Mouse (Mus musculus): ENCODE measurements around the gene Pcbp4. TPM values are rescaled to one million over a fixed set of nuclear protein-coding genes. Genes with fewer than 3 reads are reported as not detected.

Pcbp4 gene
- polyA plus RNA-seq, 1 experiment from 2014 or later = 309 TPM

DNA sequence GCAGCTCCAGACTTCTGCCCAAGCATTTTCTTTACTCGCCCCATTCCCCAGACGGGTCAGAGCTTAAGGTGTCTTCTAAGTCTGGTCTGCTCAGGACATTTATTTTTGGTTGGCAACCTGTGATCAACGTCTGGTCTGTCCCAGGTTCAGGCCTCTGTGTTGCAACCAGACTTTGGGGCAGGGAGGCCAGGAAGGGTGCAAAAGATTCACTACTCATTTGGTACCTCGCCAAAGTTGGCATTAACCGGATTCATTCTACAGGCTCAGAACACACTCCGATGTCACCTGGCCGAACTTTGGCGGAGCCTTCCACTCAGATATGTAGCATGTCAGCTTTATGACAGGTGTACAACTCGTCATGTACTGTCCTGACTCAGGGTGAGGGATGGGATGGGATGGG, 5.1 kb upstream of the Pcbp4 start:
- Histone ChIP-seq H3K36me3 (no peaks in the 10 kb centered on the region), H3K4me1 (replicated peaks) (peaks cover 57% of the 10 kb centered on the region), H3K4me3 (replicated peaks) (peak overlapping the region; percentile 54), H3K4me2 (replicated peaks) (peak overlapping the region; percentile 68), H3K9me3 (no peaks in the 10 kb centered on the region), H3K27ac (peak overlapping the region; percentile 57), H3K9ac (replicated peaks) (0 out of 2 replicates have a peak overlapping the region, but pooled peaks have one; percentile 70), H3K27me3 (peaks cover 4% of the 10 kb centered on the region; the same call in 1 of the 2 replicates)
- WGBS = 36% methylated on average over 9 of the region's 9 CpGs
- ATAC-seq = peak; percentile 43

GRCm38 (mm10) chr9:106448498-106449031, 4.5 kb upstream of the Pcbp4 start:
- WGBS = under 1% methylated on average over 23 of the region's 23 CpGs
- ATAC-seq = peak; percentile 44
- H3K9ac ChIP-seq (replicated peaks) = peak overlapping the region; percentile 69
- peak overlapping the region; percentile 53; the same call in 1 of the 2 replicates for H3K27ac ChIP-seq
- H3K9me3 ChIP-seq = no peaks in the 10 kb centered on the region
- peaks cover 60% of the 10 kb centered on the region for H3K4me1 ChIP-seq (replicated peaks)
- no peaks in the 10 kb centered on the region for H3K36me3 ChIP-seq
- H3K4me3 ChIP-seq (replicated peaks) = peak overlapping the region; percentile 40
- H3K27me3 ChIP-seq = peaks cover 4% of the 10 kb centered on the region; the same call in 1 of the 2 replicates
- H3K4me2 ChIP-seq (replicated peaks) = peak overlapping the region; percentile 64

DNA sequence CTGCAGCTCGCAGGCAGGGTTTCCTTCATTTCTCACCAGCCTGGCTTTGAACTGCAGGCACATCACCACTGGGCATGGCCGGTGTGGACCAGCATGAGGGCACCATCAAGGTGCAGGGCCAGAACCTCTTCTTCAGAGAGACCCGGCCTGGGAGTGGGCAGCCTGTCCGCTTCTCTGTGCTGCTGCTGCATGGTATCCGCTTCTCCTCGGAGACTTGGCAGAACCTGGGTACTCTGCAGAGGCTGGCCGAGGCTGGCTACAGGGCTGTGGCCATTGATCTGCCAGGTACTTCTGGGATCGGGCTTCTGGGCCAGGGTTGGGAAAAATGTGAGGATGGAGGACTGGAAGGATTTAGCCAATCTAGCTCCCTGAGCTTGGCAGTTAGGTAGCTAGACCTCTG, 3.1 kb upstream of the Pcbp4 start:
- no peak overlapping the region for H3K9ac ChIP-seq (replicated peaks)
- WGBS = 92% methylated on average over 8 of the region's 8 CpGs

GRCm38 (mm10) chr9:106450661-106451060, 2.4 kb upstream of the Pcbp4 start:
- no peak overlapping the region for H3K27ac ChIP-seq
- no peak overlapping the region for H3K4me2 ChIP-seq (replicated peaks)
- peaks cover 4% of the 10 kb centered on the region; the same call in 1 of the 2 replicates for H3K27me3 ChIP-seq
- no peaks in the 10 kb centered on the region for H3K36me3 ChIP-seq
- peaks cover 71% of the 10 kb centered on the region for H3K4me1 ChIP-seq (replicated peaks)
- H3K4me3 ChIP-seq (replicated peaks) = no peak overlapping the region
- no peaks in the 10 kb centered on the region for H3K9me3 ChIP-seq
- no peak for ATAC-seq
- 26% methylated on average over 9 of the region's 9 CpGs for WGBS
- peak overlapping the region; percentile 37; the same call in 1 of the 2 replicates for H3K9ac ChIP-seq (replicated peaks)

More for the DNA sequence above, 3.1 kb upstream of the Pcbp4 start:
- Histone ChIP-seq H3K9me3 (no peaks in the 10 kb centered on the region), H3K4me1 (replicated peaks) (peaks cover 64% of the 10 kb centered on the region), H3K27ac (no peak overlapping the region), H3K36me3 (no peaks in the 10 kb centered on the region), H3K4me3 (replicated peaks) (no peak overlapping the region), H3K27me3 (peaks cover 4% of the 10 kb centered on the region; the same call in 1 of the 2 replicates), H3K4me2 (replicated peaks) (no peak overlapping the region)
- ATAC-seq = no peak

GRCm38 (mm10) chr9:106451298-106451697, 1.8 kb upstream of the Pcbp4 start:
- ATAC-seq = no peak
- H3K4me1 ChIP-seq (replicated peaks) = peaks cover 75% of the 10 kb centered on the region
- no peak overlapping the region for H3K4me3 ChIP-seq (replicated peaks)
- peaks cover 4% of the 10 kb centered on the region; the same call in 1 of the 2 replicates for H3K27me3 ChIP-seq
- H3K27ac ChIP-seq = no peak overlapping the region
- 81% methylated on average over 11 of the region's 11 CpGs for WGBS
- no peaks in the 10 kb centered on the region for H3K9me3 ChIP-seq
- H3K9ac ChIP-seq (replicated peaks) = no peak overlapping the region
- no peak overlapping the region for H3K4me2 ChIP-seq (replicated peaks)
- H3K36me3 ChIP-seq = no peaks in the 10 kb centered on the region

- whole genome bisulfite sequencing = 61% methylated on average over 2 of the region's 2 CpGs
- H3K4me2 ChIP-seq (replicated peaks) = no peak overlapping the region; the same call in 1 of the 2 replicates
- no peak for ATAC-seq
- peaks cover 75% of the 10 kb centered on the region for H3K4me1 ChIP-seq (replicated peaks)
- no peak overlapping the region for H3K27ac ChIP-seq
- H3K9ac ChIP-seq (replicated peaks) = no peak overlapping the region
- H3K9me3 ChIP-seq = no peaks in the 10 kb centered on the region
- peaks cover 4% of the 10 kb centered on the region; the same call in 1 of the 2 replicates for H3K27me3 ChIP-seq
- no peaks in the 10 kb centered on the region for H3K36me3 ChIP-seq
- H3K4me3 ChIP-seq (replicated peaks) = peak overlapping the region; percentile 86; the same call in 1 of the 2 replicates
Measured at GRCm38 (mm10) chr9:106451899-106452298, 1.2 kb upstream of the Pcbp4 start.

DNA sequence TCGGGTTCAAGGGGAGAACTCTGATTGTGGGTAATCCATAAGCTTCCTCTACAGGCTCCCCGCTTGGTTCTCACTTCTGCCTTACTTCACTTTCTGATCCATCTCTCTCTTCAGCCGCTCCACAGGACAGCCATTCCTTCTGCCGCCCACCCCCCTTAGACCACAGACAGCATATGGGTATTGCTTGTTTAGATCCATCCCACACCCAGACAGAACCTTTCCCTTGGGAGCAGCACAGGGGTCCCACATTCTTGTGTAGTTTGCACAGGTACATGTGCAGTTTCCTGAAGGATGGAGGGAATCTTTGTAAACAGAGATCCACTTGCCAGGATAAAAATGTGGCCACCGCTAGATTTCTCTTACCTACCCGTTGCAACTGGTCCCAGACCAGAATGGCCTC, 740 bp upstream of the Pcbp4 start:
- 17% methylated on average over 6 of the region's 6 CpGs for WGBS
- Histone ChIP-seq H3K4me1 (replicated peaks) (peaks cover 75% of the 10 kb centered on the region), H3K27me3 (peaks cover 4% of the 10 kb centered on the region; the same call in 1 of the 2 replicates), H3K4me2 (replicated peaks) (peak overlapping the region; percentile 98), H3K27ac (peak overlapping the region; percentile 97), H3K9ac (replicated peaks) (peak overlapping the region; percentile 96), H3K9me3 (no peaks in the 10 kb centered on the region), H3K4me3 (replicated peaks) (peak overlapping the region; percentile 86), H3K36me3 (no peaks in the 10 kb centered on the region)
- ATAC-seq = no peak

DNA sequence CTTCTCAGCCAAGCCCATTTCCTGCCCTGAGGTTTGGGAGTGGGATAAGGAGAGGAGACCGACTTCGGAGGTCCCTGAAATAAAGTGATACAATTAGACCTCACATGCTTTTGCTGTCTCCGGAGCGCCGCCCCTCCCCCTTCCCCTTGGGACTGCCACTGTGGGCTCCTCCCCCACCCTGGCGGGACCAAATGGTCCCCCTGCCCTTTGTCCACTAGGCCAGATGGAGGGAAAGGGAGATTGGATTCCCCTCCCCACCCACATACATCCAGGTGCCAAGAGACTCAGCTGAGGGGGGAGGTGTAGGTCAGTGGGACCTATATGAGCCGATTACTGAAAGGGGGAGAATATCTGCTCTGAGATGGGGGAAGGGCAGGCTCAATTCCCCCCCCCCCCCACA, 270 bp upstream of the Pcbp4 start:
- no peaks in the 10 kb centered on the region for H3K36me3 ChIP-seq
- H3K27me3 ChIP-seq = peaks cover 4% of the 10 kb centered on the region; the same call in 1 of the 2 replicates
- H3K4me3 ChIP-seq (replicated peaks) = peak overlapping the region; percentile 86
- peaks cover 76% of the 10 kb centered on the region for H3K4me1 ChIP-seq (replicated peaks)
- H3K9ac ChIP-seq (replicated peaks) = peak overlapping the region; percentile 96
- H3K4me2 ChIP-seq (replicated peaks) = peak overlapping the region; percentile 98
- H3K9me3 ChIP-seq = no peaks in the 10 kb centered on the region
- no peak; the same call in 1 of the 2 replicates for ATAC-seq
- WGBS = under 1% methylated on average over 7 of the region's 7 CpGs
- peak overlapping the region; percentile 97 for H3K27ac ChIP-seq

DNA sequence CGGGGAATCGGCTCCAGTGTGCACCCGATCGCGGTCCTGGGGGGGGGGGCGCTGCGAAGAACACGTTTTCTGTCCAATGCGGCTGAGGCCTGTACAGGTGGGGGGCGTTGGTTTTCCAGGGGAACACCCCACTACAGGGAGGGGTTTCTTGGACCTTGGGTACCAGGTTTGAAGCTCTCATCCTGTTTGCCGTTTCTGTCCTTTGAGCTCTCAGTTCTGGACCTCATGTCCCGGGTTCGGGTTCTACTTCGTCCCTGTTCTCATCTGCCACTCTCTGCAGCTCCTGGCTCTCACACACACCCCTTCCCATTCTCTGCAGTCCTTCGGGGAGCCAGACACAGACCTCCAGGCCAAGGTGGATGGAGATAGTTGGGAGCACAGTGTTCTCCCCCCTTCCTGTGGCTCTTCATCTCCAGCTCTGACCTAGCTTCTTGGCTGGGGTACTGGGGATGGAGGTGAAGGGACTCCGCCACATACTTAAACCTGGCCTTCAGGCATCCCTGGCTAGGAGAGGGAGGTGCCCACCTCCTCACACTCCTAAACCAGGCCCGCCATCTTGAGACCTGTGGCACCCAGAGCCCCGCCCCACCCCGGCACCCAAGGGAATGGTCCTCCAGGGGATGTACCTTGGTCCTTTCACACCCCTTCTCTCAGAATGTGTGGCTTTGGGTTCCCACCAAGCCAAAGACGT, 1.1 kb downstream of the Pcbp4 start:
- Histone ChIP-seq H3K9ac (replicated peaks) (peak overlapping the region; percentile 96), H3K27ac (peak overlapping the region; percentile 97), H3K4me2 (replicated peaks) (peak overlapping the region; percentile 98), H3K9me3 (no peaks in the 10 kb centered on the region), H3K36me3 (no peaks in the 10 kb centered on the region), H3K27me3 (peaks cover 4% of the 10 kb centered on the region; the same call in 1 of the 2 replicates), H3K4me3 (replicated peaks) (peak overlapping the region; percentile 86), H3K4me1 (replicated peaks) (peaks cover 76% of the 10 kb centered on the region)
- ATAC-seq = peak; percentile 3; the same call in 1 of the 2 replicates
- WGBS = under 1% methylated on average over 13 of the region's 20 CpGs

- Histone ChIP-seq H3K4me3 (replicated peaks) (peak overlapping the region; percentile 86), H3K4me2 (replicated peaks) (peak overlapping the region; percentile 98), H3K27ac (peak overlapping the region; percentile 97), H3K27me3 (no peaks in the 10 kb centered on the region), H3K36me3 (peaks cover 4% of the 10 kb centered on the region), H3K9me3 (no peaks in the 10 kb centered on the region), H3K9ac (replicated peaks) (peak overlapping the region; percentile 96), H3K4me1 (replicated peaks) (peaks cover 85% of the 10 kb centered on the region)
- ATAC-seq = peak; percentile 19
- WGBS = under 1% methylated on average over 17 of the region's 17 CpGs
Measured at GRCm38 (mm10) chr9:106454888-106455681, 2.0 kb downstream of the Pcbp4 start.

DNA sequence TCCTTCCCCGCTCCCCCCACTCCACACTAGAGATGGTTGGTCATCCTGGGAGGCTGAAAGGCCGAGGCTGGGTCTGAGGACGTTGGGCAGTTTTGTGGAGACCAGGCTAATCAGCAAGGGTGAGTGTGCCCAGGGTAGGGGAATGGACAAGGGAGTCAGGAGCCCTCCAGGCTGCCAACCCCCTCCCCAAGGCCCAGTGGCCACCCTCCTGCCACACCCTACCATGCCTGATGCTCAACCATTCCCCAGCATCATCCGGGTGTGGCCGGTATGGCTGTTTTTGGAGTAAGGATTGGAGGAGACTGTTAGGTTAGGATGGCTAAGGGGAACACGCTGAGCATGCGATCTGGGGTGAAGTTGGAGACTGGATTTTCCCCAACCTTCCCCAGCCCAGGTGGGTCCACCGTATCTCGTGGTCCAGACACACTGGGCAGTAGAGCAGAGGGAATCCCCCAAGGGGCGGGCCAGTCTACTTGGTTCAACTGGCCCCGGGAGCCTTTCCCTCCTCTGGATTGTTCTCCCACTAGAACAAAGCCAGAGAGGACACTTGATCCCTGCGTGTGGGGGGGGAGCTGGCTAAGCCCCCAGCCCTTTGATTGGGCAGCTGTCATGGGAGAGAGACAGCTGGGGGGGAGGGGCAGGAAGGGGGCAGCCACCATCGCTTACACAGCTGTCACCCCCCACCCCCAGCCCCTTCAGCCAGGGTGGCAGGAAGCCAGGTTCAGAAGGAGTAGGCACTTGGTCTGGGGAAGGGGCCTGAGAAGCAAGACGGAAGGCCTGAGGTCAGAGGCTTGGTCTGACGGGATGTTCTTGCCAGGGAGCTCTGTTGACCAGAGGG, 3.5 kb downstream of the Pcbp4 start:
- 21% methylated on average over 15 of the region's 15 CpGs for WGBS
- Histone ChIP-seq H3K9me3 (no peaks in the 10 kb centered on the region), H3K4me3 (replicated peaks) (peak overlapping the region; percentile 86), H3K36me3 (peaks cover 19% of the 10 kb centered on the region), H3K4me2 (replicated peaks) (peak overlapping the region; percentile 98), H3K9ac (replicated peaks) (peak overlapping the region; percentile 96), H3K4me1 (replicated peaks) (peaks cover 78% of the 10 kb centered on the region), H3K27me3 (no peaks in the 10 kb centered on the region), H3K27ac (peak overlapping the region; percentile 97)
- ATAC-seq = 0 out of 2 replicates have a peak, but pooled peaks have one; percentile 5
